Mouse (Mus musculus) CH12F3 (cell line): ENCODE data around the gene Nlrp9a.
"Not testable (repeated sequence)": the region's sequence is repeated elsewhere in the genome, so short reads cannot be mapped to it uniquely, and the experiment has no call there.

Experiments used
- in situ Hi-C: fragments of 300-500 bp; cut with MboI; formaldehyde crosslinking; loops from 2 replicates; pipeline ENCODE4 v1.14.3; 2020; ENCODE audit warnings: low sequenced_read_pairs

Gene Nlrp9a

GRCm38 (mm10) chr7:26534723-26535122 is at the start of gene Nlrp9a:
Nlrp9a (plus strand) TSS chr7:26535023.
- in situ Hi-C loops, result not testable (repeated sequence)

GRCm38 (mm10) chr7:26489514-26489913 is 45.3 kb upstream of the Nlrp9a start:
- in situ Hi-C loops, result not testable (repeated sequence)

- in situ Hi-C loops, result no loop called here
Measured at GRCm38 (mm10) chr7:26589077-26589476, 54.3 kb downstream of the Nlrp9a start.

- in situ Hi-C loops, result no loop called here
Measured at GRCm38 (mm10) chr7:26589774-26590173, 55.0 kb downstream of the Nlrp9a start.

GRCm38 (mm10) chr7:26618364-26618763 is 83.5 kb downstream of the Nlrp9a start, which contains the start of gene Vmn1r185:
Vmn1r185 (minus strand) TSS chr7:26618464.
- in situ Hi-C loops, result not testable (repeated sequence)
